Mouse (Mus musculus): ENCODE measurements at regions not wholly inside any gene's neighbourhood (a gene's known extent, or its start where the extent isn't known, plus 50 kb on each side); places are given as distances from the start of the nearest gene placed in this dataset.

DNA sequence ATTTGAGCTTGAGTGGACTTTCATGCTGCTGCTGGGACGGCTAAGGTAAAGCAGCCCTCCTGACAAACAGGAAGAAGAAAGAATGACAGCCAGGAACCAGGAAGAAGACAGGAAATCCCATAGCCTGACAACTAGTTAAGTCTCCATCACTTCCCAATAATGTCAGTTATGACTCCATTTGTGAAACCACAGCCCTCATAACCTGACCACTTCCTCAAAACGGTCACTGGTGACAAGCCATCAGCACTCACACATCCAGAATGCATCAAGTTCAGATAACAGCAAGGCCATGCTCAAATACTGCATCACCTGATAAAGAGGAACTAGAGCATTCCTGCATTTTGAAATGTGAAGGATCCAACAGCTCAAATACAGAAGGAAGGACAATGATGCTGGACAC lies 288.3 kb downstream of the Zfp706 start:
- DNase-seq, result no peak

DNA sequence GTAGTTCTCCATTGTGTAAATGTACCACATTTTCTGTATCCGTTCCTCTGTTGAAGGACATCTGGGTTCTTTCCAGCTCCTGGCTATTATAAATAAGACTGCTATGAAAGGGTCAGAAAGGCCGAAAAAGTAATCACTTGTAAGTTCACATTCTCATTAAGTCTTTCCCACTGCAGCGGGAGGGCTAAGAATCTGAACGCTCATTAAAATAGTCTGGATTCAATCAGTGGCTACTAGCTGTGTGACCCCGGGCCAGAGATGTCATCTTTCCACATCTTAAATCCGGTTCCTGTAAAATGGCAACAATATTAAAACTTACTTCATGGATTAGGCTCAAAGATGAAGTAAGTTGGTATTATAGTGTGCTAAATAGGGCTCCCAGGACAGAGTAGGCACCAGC lies 289.7 kb downstream of the Zfp706 start:
- no peak for DNase-seq

DNA sequence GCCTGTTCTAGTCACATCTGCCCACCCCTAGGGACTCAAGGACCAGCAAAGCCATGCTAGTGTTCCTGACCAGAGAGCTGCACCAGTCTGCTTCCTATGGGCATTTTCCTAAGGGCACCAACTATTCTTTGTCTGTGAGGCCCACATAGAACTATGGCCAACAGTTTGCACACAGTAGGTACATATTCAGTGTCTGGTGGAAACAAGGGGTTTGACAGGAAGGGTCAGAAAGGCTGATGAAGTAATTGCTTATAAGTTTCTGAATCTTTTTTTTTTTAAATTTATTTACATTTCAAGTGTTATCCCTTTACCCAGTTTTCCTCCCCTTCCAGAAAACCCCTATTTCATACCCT lies 290.9 kb downstream of the Zfp706 start:
- no peak for DNase-seq

DNA sequence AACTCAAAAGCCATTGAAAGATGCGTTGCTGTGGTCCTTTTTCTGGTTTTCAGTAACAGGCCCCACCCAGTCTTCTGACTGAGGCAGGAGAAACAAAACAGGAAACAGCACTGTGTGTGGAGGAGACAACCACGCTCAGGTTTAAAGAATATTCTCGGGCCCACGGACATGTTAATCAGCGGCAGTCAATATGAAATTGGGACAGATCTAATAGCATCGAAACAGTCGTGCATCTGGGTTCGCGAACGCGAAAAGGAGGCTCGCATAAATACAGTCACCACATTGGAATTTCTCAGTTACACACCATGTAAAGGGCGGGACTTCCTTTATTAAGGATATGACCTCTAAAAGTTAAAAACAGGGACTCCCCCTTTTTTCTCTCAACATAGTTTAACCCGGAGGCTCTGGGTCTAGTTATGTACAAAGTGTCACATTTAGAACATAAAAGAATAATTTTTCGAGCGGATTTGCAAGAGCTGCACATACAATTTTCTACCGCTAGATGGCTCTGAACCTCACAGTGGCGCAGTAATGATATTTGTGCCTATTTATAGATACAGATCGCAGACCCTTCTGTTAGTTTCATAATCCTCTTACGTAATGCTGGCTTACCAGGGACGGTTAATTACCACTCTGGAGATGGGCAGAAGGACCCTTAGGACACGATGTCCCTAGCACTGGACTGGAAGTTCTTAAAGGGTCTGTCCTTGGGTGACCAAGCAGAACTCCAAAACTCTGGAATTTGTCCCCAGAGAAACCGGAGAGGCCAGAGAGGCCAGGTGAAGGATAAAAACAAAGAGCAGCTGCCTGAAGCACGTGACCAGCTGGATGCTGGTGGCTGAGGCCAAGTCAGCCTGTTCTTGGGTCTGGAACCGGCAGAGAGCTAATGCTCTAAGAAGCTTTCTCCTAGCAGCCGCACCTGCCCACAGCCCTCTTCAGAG lies 291.6 kb downstream of the Zfp706 start:
- DNase-seq, result peak; percentile 63

DNA sequence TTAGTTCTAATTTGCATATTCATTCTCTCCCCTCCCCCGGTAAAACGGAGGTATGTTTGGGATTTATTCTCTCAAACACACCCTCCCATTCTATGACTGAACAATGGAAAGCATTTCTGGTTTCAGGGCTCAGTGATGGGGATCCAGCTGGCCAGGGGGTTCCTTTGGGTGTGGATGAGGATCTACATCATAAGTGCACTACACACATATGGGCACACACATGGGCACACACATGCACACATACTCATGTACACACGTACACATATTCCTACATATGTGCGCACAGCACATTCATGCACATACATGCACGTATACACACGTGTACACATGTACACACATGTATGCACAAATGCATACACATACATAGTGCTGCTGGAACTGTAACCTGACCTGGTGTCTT lies 292.4 kb downstream of the Zfp706 start:
- DNase-seq, result no peak

DNA sequence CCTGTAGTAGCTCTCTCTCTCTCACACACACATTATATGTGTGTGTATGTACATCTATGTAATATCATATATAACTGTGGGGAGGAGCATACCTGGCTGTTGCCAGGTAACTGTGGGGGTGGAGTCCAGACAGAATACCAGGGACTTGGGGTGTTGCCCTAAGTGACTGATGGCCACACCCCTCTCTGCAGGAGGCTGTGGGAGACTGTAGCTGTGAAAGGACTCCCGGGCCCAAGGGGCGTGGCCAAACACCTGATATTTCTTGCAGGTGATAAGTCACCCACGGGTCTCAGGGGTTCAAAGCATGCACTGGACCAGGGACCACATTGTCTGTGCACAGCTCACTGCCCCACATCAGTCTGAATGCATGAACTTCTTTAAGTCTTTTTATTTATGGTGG lies 297.8 kb downstream of the Zfp706 start:
- no peak for DNase-seq

DNA sequence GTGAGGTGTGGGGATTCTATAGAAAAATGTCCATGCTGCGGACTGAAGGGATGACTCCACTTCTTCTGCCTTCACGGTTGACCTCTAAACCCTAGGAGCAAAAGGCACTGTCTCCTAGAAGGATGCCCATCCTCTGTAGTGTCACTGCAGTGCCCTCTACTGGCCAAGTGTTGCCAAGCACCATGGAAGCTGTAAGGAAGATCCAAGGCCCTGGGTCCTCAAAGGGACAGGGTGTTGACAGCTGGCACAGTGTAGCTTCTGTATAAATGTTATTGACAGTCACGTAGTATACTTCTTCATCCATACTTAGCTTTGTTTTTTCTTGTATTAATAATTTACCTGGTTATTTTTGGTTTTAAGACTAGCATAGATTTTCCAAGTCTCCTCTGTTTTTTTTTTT lies 299.1 kb downstream of the Zfp706 start:
- no peak for DNase-seq

DNA sequence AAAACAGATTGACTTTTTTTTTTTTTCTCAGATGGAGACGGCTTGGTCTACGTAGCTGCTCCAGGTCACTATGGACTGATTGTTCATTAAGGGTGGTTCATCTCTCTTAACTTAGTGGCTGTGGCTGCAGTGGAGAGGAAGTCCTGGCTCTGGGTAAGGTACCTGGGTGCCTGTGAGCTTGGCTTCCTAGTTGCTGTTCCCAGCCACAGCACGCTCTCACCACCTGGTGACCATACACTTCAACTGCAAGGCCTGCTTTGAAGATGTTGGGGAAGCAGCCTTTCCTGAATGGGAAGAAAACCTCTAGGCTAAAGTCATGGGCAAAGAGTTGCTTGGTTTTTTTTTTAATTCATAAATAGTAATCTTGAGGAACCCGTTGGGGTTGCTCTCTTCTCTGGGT lies 301.6 kb downstream of the Zfp706 start:
- peak; percentile 55 for DNase-seq

DNA sequence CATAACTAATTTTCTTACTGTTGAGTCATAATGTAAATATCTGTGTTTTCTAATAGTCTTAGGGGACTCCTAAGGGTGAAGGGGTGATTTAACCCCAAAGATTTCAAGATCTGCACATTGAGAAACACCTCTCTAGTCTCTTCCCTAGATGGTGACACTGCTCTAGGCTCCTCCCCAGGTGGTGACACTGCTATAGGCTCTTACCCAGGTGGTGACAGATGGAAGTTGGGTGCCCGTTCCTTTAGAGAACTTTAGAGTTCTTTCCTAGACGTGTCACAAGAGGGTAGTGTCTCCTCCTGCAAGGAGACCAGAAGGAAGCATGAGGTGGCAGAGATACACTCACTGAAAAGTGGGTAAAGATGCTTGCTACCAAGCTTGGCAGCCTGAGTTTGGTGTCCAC lies 302.2 kb downstream of the Zfp706 start:
- no peak for DNase-seq

DNA sequence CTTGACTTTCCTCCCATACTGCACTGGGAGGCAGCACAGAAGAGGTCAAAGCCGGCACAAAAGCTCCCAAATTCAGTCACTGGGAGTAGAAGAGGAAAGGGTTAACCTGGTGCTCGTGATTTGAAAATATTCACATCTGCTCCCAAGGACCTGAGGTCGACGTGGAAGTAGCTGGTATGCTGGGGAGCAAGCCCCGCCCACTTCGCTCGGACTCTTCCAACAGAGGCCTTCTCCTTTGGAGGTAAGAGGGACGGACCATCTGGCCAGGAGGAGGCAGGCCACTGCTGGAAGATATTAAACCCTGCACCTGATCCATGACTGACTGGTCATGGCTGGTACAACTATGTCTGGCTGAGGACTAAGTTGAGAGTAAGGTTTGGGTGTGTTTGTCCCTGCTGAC lies 305.7 kb downstream of the Zfp706 start:
- DNase-seq, result no peak

DNA sequence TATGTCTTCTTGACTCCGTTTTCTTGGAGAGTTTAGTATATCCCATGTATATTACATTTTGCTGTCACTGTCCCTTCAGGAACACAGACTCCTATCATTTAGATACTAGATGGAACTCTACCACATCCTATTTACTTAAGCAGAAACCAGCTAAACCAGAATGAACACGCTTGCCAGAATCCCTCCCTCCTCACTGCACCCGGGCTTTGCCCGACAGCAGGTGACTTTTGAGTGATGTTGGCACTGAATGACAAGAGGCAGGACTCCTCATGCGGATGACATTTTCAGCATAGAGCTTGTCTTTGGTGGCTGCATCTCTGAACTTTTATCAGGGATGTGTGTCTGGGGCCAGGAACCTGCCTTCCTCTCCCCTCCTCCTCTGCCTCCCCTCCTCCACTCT lies 307.4 kb downstream of the Zfp706 start:
- DNase-seq, result no peak

DNA sequence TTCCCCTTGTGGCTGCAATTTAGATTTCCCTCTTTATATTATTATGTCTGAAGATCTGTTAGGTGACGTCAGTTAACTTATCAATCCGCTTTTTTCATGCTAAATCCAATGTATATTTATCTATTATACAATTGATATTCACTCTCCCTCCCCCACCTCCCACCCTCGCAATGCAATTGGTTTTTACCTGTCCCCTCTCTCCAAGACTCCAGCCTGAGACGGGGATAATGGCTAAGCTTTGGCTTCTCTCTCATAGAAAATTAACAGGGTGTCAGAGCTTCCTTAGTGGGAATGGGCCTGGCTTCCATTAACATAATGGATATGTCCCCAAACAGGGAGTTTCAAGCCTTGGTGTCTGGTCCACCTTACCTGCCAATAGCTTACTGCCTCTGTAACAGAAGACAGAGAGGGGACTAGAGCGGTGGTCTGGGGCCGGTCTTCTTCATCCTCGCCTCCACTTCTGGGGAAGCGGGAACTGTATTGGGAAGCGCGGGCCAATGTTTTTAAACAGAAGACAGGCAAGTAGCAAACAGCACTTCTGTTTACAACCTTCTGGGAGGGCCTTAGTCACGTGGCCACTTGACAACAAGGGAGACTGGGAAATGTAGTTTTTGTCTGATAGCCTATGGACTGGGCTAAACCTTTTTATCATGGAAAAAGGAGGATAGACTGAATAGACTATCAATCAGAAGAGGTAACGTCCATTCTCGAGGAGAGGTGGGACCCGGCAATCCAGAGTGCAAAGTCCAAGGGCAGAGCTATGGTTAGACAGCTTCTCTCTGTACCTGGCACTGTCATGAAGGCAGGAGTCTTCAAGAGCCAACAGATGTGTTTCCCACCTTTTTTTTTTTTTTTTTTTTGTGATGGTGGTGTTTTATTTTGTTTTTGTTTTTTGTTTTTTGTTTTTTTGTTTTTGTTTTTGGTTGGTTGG lies 312.1 kb downstream of the Zfp706 start:
- peak; percentile 17 for DNase-seq

DNA sequence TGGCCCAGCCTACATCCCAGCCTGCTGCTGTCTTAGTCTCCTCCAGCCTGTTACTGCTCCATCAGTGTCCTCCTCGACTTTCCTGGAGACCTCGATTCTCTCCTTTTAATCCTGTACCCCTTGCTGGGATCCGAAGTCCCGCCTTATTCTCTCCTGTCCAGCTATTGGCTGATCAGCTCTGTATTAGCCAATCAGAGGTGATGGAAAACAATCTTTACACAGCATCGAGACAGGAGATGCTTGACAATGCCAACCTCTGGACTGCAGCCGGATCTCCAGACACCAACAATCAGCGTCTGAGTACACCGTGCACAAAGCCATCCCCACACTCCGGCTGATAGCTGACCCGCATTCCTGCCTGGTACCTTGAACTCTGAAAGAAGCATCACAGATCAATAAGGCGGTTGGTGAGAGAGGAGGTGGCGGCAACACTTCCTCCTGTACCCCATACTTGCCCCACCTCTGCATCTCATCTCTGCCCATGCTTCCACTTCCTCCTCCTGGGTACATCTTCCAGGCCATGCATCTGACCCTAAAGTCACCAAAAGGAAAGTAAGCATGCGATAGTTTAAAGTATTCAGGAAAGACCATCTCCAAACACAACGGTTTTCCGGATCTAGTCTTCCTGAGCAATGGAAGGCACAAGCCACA lies 316.4 kb downstream of the Zfp706 start:
- DNase-seq, result no peak

DNA sequence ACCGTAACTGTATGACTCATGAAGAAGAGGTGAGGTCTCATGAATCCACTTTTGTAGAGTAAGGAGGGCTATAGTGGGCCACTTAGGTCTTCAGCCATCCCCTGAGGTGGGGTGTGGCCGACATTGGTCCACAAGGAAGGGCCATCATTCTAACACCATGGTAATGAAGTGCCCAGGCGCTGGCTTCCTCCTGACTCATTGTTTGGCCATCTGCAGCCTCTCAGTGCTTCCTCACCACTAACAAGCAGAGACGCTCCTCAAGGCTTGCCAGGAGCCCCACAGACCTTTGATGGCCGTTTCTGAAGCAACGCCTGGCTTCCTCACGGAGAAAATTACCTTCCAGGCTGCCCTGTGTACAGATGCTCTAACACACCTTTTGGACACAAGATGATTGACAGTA lies 317.7 kb downstream of the Zfp706 start:
- no peak for DNase-seq

DNA sequence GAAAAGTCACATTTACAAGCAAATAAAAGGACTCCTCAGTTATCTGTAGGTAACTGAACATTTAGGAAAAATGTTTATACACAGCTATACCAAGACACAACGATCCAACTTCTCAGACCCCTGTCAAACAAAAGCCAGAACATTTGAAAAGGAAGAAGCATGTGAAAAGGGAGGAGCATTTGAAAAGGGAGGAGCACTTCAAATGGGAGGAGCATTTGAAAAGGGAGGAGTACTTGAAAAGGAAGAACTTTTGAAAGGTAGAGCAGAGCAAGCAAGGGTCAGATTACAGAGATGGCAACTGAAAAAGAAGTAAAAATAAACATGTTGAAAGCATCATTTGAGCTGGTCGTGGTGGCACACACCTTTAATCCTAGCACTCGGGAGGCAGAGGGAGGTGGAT lies 318.3 kb downstream of the Zfp706 start:
- no peak for DNase-seq

DNA sequence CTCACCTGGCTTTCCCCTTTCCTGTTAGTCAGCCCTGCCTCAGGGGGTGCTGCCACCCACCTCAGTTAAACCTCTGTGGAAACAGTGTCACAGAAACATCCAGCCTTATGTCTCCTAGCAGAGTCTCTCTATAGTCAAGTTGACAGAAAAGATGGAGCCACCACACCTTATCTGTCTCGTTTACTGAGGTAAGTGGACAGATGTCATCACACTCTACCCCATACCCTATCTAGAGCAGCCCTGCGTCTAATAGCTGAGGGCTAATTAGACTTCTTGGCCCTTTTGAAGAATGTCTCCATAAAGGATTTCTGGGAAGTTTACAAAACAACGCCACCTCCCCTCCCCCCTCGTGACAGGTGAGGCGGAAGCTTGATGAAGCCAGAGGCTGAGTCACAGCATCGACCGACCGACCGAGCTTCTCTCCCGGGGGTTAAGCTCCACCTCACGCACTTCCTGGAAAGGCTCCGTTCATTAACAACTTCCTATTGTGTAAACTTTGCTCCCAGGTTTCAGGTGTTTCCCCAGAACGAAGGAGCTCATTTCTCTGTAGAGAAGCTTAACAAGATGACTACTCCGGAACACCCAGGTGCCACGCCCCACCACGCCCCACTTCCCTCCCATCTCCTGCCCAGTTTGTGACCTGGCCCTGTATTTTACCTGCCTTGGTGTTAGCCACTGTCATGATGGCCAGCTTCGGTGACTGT lies 319.4 kb downstream of the Zfp706 start:
- no peak for DNase-seq

DNA sequence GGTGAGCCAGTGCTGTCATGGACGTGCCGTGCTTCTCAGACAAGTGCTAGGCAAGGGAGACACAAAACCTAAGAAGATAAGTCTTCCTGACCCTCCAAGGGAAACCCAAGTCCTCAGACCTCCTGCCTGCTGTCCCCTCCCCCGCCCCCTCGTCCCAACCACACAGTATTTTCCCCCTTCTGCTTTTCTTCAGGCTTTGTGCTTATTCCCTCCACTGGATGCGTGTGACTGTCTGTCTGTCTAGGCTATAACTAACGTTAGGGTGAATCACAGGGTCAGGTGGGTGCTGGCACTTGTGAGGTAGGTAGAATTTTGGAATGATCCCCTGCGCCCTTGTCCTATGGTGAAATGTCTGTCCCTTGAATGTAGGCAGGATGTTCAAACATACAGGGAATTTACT lies 322.9 kb downstream of the Zfp706 start:
- DNase-seq, result no peak

DNA sequence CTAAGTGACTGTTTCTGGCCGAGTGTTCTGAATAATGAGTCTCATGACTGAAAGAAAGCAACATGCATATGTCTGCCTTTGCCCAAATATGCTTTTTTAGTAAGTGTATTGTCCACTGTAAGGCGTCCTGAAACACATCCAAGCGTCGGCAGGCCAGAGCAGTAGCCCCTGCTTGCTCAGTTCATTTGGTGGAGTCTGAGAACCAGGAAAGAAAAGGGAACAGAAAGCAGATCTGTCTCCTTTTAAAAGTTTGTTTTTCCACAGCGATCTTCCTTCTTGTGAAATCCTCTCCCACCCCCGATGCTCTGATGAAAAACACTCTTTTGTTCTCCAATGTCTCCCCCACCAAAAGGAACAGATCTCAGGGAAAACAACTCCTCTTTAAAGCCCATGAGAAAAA lies 324.7 kb downstream of the Zfp706 start:
- DNase-seq, result no peak

DNA sequence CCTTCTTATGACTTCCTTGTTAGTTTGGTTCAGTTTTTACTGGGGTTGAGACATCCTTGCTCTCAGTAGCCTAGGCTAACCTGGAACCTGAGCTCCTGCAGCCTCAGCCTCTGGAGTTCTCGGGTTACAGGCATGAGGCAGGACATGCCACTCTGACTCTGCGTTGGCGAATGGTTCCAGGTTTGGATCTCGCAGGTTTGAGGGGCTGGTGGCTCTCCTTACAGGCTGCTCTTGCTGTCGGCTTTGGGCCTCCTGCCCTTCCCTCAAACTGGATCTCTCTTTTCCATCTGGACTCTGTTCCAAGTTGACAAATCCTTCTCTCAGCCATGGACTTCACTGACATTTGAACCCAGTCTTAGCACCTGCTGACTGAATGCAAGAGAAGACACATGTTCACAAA lies 325.4 kb downstream of the Zfp706 start:
- no peak for DNase-seq

DNA sequence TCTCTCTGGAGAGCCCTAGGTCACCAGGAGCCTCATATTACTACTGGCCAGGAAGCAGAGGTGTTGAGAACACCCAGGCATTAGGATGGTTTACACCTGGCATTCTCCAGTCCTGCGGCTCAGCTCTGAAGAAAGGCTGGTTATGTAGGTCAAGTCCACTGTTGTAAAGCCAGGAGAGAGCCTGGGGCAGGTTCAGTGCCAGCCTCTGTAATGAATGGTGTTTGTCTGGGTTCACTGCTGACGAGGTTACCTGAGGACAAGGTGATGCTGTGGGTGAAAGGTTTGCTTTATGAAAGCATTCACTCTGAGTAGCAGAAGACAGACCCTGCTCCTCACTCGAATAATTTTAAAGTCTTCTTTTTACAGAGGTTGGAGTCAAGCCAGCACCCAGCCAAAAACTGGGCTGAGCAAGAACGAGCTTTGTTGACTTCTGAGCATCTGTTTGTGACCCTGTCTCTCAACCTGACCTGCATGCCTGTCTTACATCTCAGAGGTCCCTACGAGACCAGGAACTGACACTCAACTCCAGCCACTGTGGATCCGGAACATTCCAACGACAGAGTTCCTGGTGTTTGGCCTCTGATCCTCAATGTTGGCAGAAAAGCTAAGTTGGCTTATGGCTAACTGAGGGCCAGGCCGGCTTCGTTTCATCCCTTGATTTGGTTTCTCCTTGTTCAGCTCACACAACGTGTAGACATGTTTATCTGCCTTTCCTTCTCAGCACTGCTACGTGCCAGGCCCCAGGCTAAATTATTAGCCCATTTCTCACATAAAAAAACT lies 327.0 kb downstream of the Zfp706 start:
- no peak for DNase-seq

DNA sequence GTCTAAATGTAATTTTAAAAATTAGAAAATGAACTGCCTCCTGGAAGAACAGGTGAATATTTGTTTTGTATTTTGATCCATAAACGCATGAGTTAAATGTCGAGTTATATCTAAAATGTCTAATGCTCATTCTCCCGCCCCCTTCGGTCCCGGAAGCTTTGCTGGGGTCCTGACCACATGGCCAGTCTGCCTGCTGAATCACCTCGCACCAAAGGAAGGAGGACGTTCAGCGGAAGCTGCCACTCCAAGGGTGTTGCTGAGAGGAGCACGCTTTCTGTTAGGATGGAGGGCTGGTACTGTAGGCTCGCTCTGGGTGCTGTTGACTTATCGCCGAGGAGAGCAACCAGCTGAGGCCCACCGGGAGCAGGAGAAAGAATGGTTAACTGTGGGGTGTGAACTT lies 328.0 kb downstream of the Zfp706 start:
- no peak for DNase-seq

DNA sequence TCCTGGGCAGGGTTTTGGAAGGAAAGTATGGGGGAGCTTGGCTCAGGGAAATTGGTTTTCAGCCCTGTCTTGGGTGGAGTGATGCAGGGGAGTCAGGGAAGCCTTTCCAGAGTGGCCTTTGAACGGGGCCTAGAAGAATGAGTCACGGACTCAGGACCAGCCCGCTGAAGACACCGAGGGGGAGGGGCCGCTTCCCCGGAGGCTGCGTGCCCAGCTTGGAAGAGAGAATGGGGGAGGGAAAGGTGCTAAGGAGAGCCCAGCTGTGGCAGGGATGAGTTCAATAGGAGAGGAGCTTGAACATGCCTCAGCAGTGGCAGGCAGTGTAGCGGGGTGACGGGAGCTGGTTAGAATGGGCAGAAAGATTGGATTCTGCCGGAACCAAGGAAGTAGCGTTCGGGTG lies 337.8 kb downstream of the Zfp706 start:
- DNase-seq, result peak; percentile 26

All from adrenal gland, adult 8-10 months (tissue).